Mouse (Mus musculus) liver, adult 2 months (tissue): ENCODE data around the gene Ppm1e.

Experiments
- CTCF ChIP-seq: fragments of 200-500 bp; IDR thresholded peaks from 2 replicates; pipeline ENCODE4 v1.5.1; 2011; ENCODE audit warnings: low read depth, low read length, control low read depth
- POLR2A ChIP-seq: fragments of 200-500 bp; IDR thresholded peaks from 2 replicates; pipeline ENCODE4 v1.6.1; 2011; ENCODE audit warnings: low read length, control low read depth; ENCODE audit not compliant: insufficient read depth; ENCODE audit errors: extremely low read depth

- TF ChIP-seq POLR2A (no peak), CTCF (no peak)
These were observed 146.5 kb downstream of the Ppm1e start for GRCm38 (mm10) chr11:87212313-87212712.
